Mouse (Mus musculus) MEL (cell line): Measurements from ENCODE around the gene Marcks.

ENCODE experiments used
- EP300 ChIP-seq, 2 experiments: IDR thresholded peaks; 2 replicates each; pipeline ENCODE4 v1.6.1; 2011; ENCODE audit warnings: improper control_type of control experiment in 2 of 2, low read length in 2 of 2, low read depth in 1 of 2, mild to moderate bottlenecking in 1 of 2
- ETS1 ChIP-seq: IDR thresholded peaks from 2 replicates; pipeline ENCODE4 v1.6.1; 2012; ENCODE audit warnings: low read depth, mild to moderate bottlenecking, inconsistent platforms, low read length, improper control_type of control experiment, moderate library complexity
- MAX ChIP-seq: IDR thresholded peaks from 2 replicates; pipeline ENCODE4 v1.6.1; 2011; ENCODE audit warnings: low read length, improper control_type of control experiment
- POLR2A ChIP-seq, 2 experiments: IDR thresholded peaks; 2 replicates each; pipeline ENCODE4 v1.6.1; 2011 to 2012; ENCODE audit warnings: low read length in 2 of 2, mild to moderate bottlenecking in 2 of 2, control low read depth in 1 of 2, improper control_type of control experiment in 1 of 2, low read depth in 1 of 2, moderate library complexity in 1 of 2; ENCODE audit not compliant: control insufficient read depth in 1 of 2, insufficient read depth in 1 of 2, poor library complexity in 1 of 2
- RAD21 ChIP-seq: IDR thresholded peaks from 2 replicates; pipeline ENCODE4 v1.6.1; 2011; ENCODE audit warnings: mild to moderate bottlenecking, low read depth, low read length, improper control_type of control experiment
- TCF12 ChIP-seq: IDR thresholded peaks from 2 replicates; pipeline ENCODE4 v1.6.1; 2014; ENCODE audit warnings: low read depth, mild to moderate bottlenecking, inconsistent platforms, low read length, improper control_type of control experiment, moderate library complexity

- no peak for TF ChIP-seq RAD21
- no peak for TF ChIP-seq POLR2A (IDR thresholded peaks at IDR 0.05; ENCODE audit: control insufficient read depth in 1 of 2, insufficient read depth in 1 of 2, low read depth in 1 of 2, low read length in 2 of 2, poor library complexity in 1 of 2)
- no peak for TF ChIP-seq ETS1
- TF ChIP-seq MAX, result no peak
- TF ChIP-seq TCF12, result no peak
- no peak for TF ChIP-seq EP300 (IDR thresholded peaks at IDR 0.05; ENCODE audit: low read depth in 1 of 2, low read length in 2 of 2)
Measured at GRCm38 (mm10) chr10:37170466-37170865, 31.7 kb upstream of the Marcks start.
